Mouse (Mus musculus): Measurements from ENCODE around the gene P4ha2. TPM values are rescaled to one million over a fixed set of nuclear protein-coding genes. Genes with fewer than 3 reads are reported as not detected.

The P4ha2 gene
- polyA plus RNA-seq (2014; fragmentation: Illumina TruSeq; extraction: RNeasy Lipid Tissue Mini Kit (QIAGEN cat#74804)): 2.1 TPM

GRCm38 (mm10) chr11:54100045-54100691 is at the start of gene P4ha2:
Gene P4ha2 (plus strand): TSS chr11:54100095.

GRCm38 (mm10) chr11:54068520-54069371 is 31.1 kb upstream of the P4ha2 start, which contains the start of gene Pdlim4:
Gene Pdlim4 (minus strand): TSS chr11:54069014.

Other genes with a start within 250 kb of the P4ha2 start
- not detected for gene Gm12216, start 240.8 kb upstream of the P4ha2 start, polyA plus RNA-seq (2014; fragmentation: Illumina TruSeq; extraction: RNeasy Lipid Tissue Mini Kit (QIAGEN cat#74804))
- gene Slc22a5, start 208.4 kb upstream of the P4ha2 start, polyA plus RNA-seq (2014; fragmentation: Illumina TruSeq; extraction: RNeasy Lipid Tissue Mini Kit (QIAGEN cat#74804)): 26.9 TPM
- 6.9 TPM for gene Slc22a21, start 119.8 kb upstream of the P4ha2 start, polyA plus RNA-seq (2014; fragmentation: Illumina TruSeq; extraction: RNeasy Lipid Tissue Mini Kit (QIAGEN cat#74804))
- gene Slc22a4, start 72.0 kb upstream of the P4ha2 start, polyA plus RNA-seq (2014; fragmentation: Illumina TruSeq; extraction: RNeasy Lipid Tissue Mini Kit (QIAGEN cat#74804)): 1.00 TPM
- gene Pdlim4, start 31.1 kb upstream of the P4ha2 start, polyA plus RNA-seq (2014; fragmentation: Illumina TruSeq; extraction: RNeasy Lipid Tissue Mini Kit (QIAGEN cat#74804)): 2.0 TPM
- not detected for gene Csf2, start 149.6 kb downstream of the P4ha2 start, polyA plus RNA-seq (2014; fragmentation: Illumina TruSeq; extraction: RNeasy Lipid Tissue Mini Kit (QIAGEN cat#74804))
- gene Il3, start 167.2 kb downstream of the P4ha2 start, polyA plus RNA-seq (2014; fragmentation: Illumina TruSeq; extraction: RNeasy Lipid Tissue Mini Kit (QIAGEN cat#74804)): not detected
- 1.0 TPM for gene Acsl6, start 203.7 kb downstream of the P4ha2 start, polyA plus RNA-seq (2014; fragmentation: Illumina TruSeq; extraction: RNeasy Lipid Tissue Mini Kit (QIAGEN cat#74804))

All from ovary, adult 10 weeks (tissue).